Mouse (Mus musculus): ENCODE results near the gene 4931422A03Rik.

DNA sequence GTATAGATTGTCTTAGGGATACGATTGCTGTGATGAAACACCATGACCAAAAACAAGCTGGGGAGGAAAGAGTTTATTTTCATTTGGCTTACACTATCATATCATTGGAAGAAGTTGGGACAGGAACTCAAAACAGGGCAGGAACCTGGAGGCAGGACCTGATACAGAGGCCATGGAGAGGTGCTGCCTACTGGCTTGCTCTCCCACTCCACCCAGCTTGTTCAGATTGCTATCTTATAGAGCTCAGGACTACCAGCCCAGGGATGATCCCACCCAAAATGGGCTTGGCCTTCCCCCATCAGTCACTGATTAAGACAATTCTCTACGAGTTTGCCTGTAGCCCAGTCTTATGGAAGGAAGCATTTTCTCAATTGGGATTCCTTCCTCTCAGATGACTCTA is 36.0 kb upstream of the 4931422A03Rik start:
- TF ChIP-seq POLR2A (IDR thresholded peaks at IDR 0.05; ENCODE audit: low read depth, low read length) = no peak
- no peak for TF ChIP-seq CTCF (IDR thresholded peaks at IDR 0.05; ENCODE audit: borderline replicate concordance, insufficient read depth, low read length)
